Mouse (Mus musculus) limb, embryonic 14.5 days (tissue): ENCODE results near the gene Rbm47. TPM values are rescaled to one million over a fixed set of nuclear protein-coding genes. Genes with fewer than 3 reads are reported as not detected.

Source experiments
- ATAC-seq: fragments of 200-750 bp; cut with Nextera tagmentation; 2 replicates; pipeline ENCODE4 v1.8.0; 2017; ENCODE audit warnings: low read depth, moderate number of reproducible peaks, moderate TSS enrichment; ENCODE audit not compliant: low FRiP score
- DNase-seq: peaks from one replicate; pipeline ENCODE4 v3.0.0-alpha.2; 2015; ENCODE audit warnings: low spot score
- H3K27ac ChIP-seq: fragments of 300-500 bp; sonication (generic); replicated peaks from 2 replicates; pipeline ENCODE4 v1.5.1; 2014; ENCODE audit warnings: low read depth, mild to moderate bottlenecking, low read length, moderate library complexity, mixed read lengths
- H3K27me3 ChIP-seq: fragments of 300-500 bp; sonication (generic); 2 replicates; pipeline ENCODE4 v1.6.1; 2014; ENCODE audit warnings: low read length, mixed read lengths; ENCODE audit not compliant: control insufficient read depth, insufficient read depth
- H3K36me3 ChIP-seq: fragments of 300-500 bp; sonication (generic); 2 replicates; pipeline ENCODE4 v1.6.1; 2014; ENCODE audit warnings: mild to moderate bottlenecking, low read length, moderate library complexity, mixed read lengths; ENCODE audit not compliant: control insufficient read depth, insufficient read depth
- H3K4me1 ChIP-seq: fragments of 300-500 bp; sonication (generic); 2 replicates; pipeline ENCODE4 v1.6.1; 2014; ENCODE audit warnings: antibody characterized with exemption, low read length, mixed read lengths; ENCODE audit not compliant: control insufficient read depth, insufficient read depth
- H3K4me2 ChIP-seq: fragments of 300-500 bp; sonication (generic); replicated peaks from 2 replicates; pipeline ENCODE4 v1.6.1; 2014; ENCODE audit warnings: low read depth, mild to moderate bottlenecking, low read length, moderate library complexity; ENCODE audit not compliant: severe bottlenecking
- H3K4me3 ChIP-seq: fragments of 300-500 bp; sonication (generic); replicated peaks from 2 replicates; pipeline ENCODE4 v1.5.1; 2014; ENCODE audit warnings: low read length
- H3K9ac ChIP-seq: fragments of 300-500 bp; sonication (generic); 2 replicates; pipeline ENCODE4 v1.6.1; 2014; ENCODE audit warnings: mild to moderate bottlenecking, low read depth, low read length, moderate library complexity; ENCODE audit not compliant: severe bottlenecking
- H3K9me3 ChIP-seq: fragments of 300-500 bp; sonication (generic); 2 replicates; pipeline ENCODE4 v1.6.1; 2016; ENCODE audit warnings: low read length; ENCODE audit not compliant: control insufficient read depth
- POLR2A ChIP-seq: fragments of 200-500 bp; IDR thresholded peaks from 2 replicates; pipeline ENCODE4 v1.8.0; 2012; ENCODE audit warnings: inconsistent platforms, mild to moderate bottlenecking, moderate library complexity, borderline replicate concordance; ENCODE audit not compliant: insufficient read depth, insufficient read length; ENCODE audit errors: extremely low read depth
- WGBS: fragments of 180-500 bp; shearing (Covaris S2); extraction: QIAGEN DNeasy Blood & Tissue Kit; methylation state at CpG from one replicate; pipeline ENCODE4 v1.1.7; 2014; 5-methylcytosine and 5-hydroxymethylcytosine counted together
- polyA plus RNA-seq, 2 experiments: library from polyadenylated mRNA; depleted of rRNA in 1 of 2; stranded (reverse) in 1 of 2; unstranded in 1 of 2; fragments of >200 nt; fragmentation: Nextera tagmentation in 1 of 2; extraction: Ambion mirVana in 1 of 2; gene quantifications; 2 replicates each; pipeline versions ENCODE4 v1.2.1 to v1.2.3; 2012 to 2014

Gene Rbm47
- polyA plus RNA-seq, 2 experiments = 2.5 to 5.2 TPM

GRCm38 (mm10) chr5:66095166-66095565 is 77.8 kb downstream of the Rbm47 start:
- no peak for TF ChIP-seq POLR2A
- 76% methylated on average over 6 of the region's 6 CpGs for WGBS
- no peak overlapping the region for H3K4me3 ChIP-seq
- no peaks in the 10 kb centered on the region for H3K9me3 ChIP-seq
- no peak for ATAC-seq
- no peaks in the 10 kb centered on the region for H3K36me3 ChIP-seq
- no peak overlapping the region for H3K4me2 ChIP-seq
- no peak overlapping the region for H3K27ac ChIP-seq
- H3K27me3 ChIP-seq = no peaks in the 10 kb centered on the region
- DNase-seq = no peak
- no peak overlapping the region for H3K9ac ChIP-seq
- H3K4me1 ChIP-seq = no peaks in the 10 kb centered on the region

- no peaks in the 10 kb centered on the region for H3K36me3 ChIP-seq
- WGBS = 57% methylated on average over 9 of the region's 9 CpGs
- TF ChIP-seq POLR2A = no peak
Measured at GRCm38 (mm10) chr5:66090037-66090436, 82.9 kb downstream of the Rbm47 start.

GRCm38 (mm10) chr5:66089600-66089999 is 83.3 kb downstream of the Rbm47 start:
- Histone ChIP-seq H3K36me3 (no peaks in the 10 kb centered on the region), H3K4me3 (no peak overlapping the region), H3K9me3 (no peaks in the 10 kb centered on the region), H3K4me1 (peaks cover 4% of the 10 kb centered on the region; the same call in 1 of the 2 replicates), H3K27ac (no peak overlapping the region), H3K4me2 (no peak overlapping the region), H3K9ac (no peak overlapping the region), H3K27me3 (no peaks in the 10 kb centered on the region)
- DNase-seq (no peak), ATAC-seq (no peak)
- 73% methylated on average over 4 of the region's 4 CpGs for WGBS
- no peak for TF ChIP-seq POLR2A

More at GRCm38 (mm10) chr5:66090037-66090436, 82.9 kb downstream of the Rbm47 start:
- Histone ChIP-seq H3K9ac (no peak overlapping the region), H3K4me1 (peaks cover 4% of the 10 kb centered on the region; the same call in 1 of the 2 replicates), H3K4me3 (no peak overlapping the region), H3K27me3 (no peaks in the 10 kb centered on the region), H3K27ac (no peak overlapping the region), H3K9me3 (no peaks in the 10 kb centered on the region), H3K4me2 (no peak overlapping the region)
- ATAC-seq (no peak), DNase-seq (no peak)

GRCm38 (mm10) chr5:66088902-66089295 is 84.0 kb downstream of the Rbm47 start:
- WGBS = 74% methylated on average over 5 of the region's 5 CpGs
- Histone ChIP-seq H3K27me3 (no peaks in the 10 kb centered on the region), H3K4me3 (no peak overlapping the region), H3K9ac (no peak overlapping the region), H3K27ac (no peak overlapping the region), H3K4me1 (peaks cover 4% of the 10 kb centered on the region; the same call in 1 of the 2 replicates), H3K36me3 (no peaks in the 10 kb centered on the region), H3K4me2 (no peak overlapping the region), H3K9me3 (no peaks in the 10 kb centered on the region)
- no peak for ATAC-seq
- DNase-seq = no peak
- TF ChIP-seq POLR2A = no peak

- Histone ChIP-seq H3K9ac (no peak overlapping the region), H3K36me3 (no peaks in the 10 kb centered on the region), H3K9me3 (no peaks in the 10 kb centered on the region), H3K27ac (no peak overlapping the region), H3K27me3 (no peaks in the 10 kb centered on the region), H3K4me3 (no peak overlapping the region), H3K4me1 (peaks cover 4% of the 10 kb centered on the region; the same call in 1 of the 2 replicates), H3K4me2 (no peak overlapping the region)
- no peak for ATAC-seq
- TF ChIP-seq POLR2A = no peak
- DNase-seq = no peak
- 85% methylated on average over 4 of the region's 4 CpGs for WGBS
Measured at GRCm38 (mm10) chr5:66088247-66088901, 84.5 kb downstream of the Rbm47 start.
